10 mouse cellular contexts compared by ENCODE assay signal in genomic region chr6:24348481-24349062, GRCm38 (mm10).
DNase-seq lines count a peak whose midpoint lies in the region; ATAC-seq lines count a peak whose summit lies in the region.
"Had no signal": no experiment of that assay in that cellular context is flagged by ENCODE, and none has a peak within 500 bp of the region (broad histone marks: within the 10 kb centered on the region; RNA-seq: fewer than 3 reads in every experiment).

No protein-coding gene starts in this region.

- no peak for ATAC-seq in kidney, embryonic 14.5 days (ENCODE audit: low FRiP score, low TSS enrichment)
- ATAC-seq in activated CD4-positive, CD25-positive, alpha-beta regulatory T cell, adult 4 months = peak; percentile 25
- no peak for ATAC-seq in embryonic facial prominence, embryonic 13.5 days (ENCODE audit: insufficient number of reproducible peaks, insufficient read depth, low FRiP score, low TSS enrichment, low read depth)
- peak; percentile 61; the same call in 1 of the 2 replicates for ATAC-seq in midbrain, embryonic 11.5 days (ENCODE audit: low FRiP score)
- ATAC-seq: forebrain, embryonic 14.5 days had no signal

- no peaks in the 10 kb centered on the region for H3K9me3 ChIP-seq in kidney, embryonic 14.5 days (ENCODE audit: control insufficient read depth, low read length)
- H3K9me3 ChIP-seq in embryonic facial prominence, embryonic 13.5 days = no peaks in the 10 kb centered on the region
- no peaks in the 10 kb centered on the region for H3K9me3 ChIP-seq in midbrain, embryonic 11.5 days (ENCODE audit: control insufficient read depth, low read length)

- no peaks in the 10 kb centered on the region for H3K27me3 ChIP-seq in kidney, embryonic 14.5 days (ENCODE audit: control insufficient read depth, insufficient read depth, low read length)
- no peaks in the 10 kb centered on the region for H3K27me3 ChIP-seq in embryonic facial prominence, embryonic 13.5 days
- H3K27me3 ChIP-seq in midbrain, embryonic 11.5 days (ENCODE audit: control insufficient read depth, insufficient read depth, low read length) = no peaks in the 10 kb centered on the region

- peak overlapping the region; percentile 34 for H3K27ac ChIP-seq in kidney, embryonic 14.5 days (ENCODE audit: low read depth, low read length)
- no peak overlapping the region for H3K27ac ChIP-seq in embryonic facial prominence, embryonic 13.5 days
- no peak overlapping the region for H3K27ac ChIP-seq in midbrain, embryonic 11.5 days (ENCODE audit: low read depth, low read length)
- H3K27ac ChIP-seq: layer of hippocampus, adult 2 months; liver, embryonic 14.5 days had no signal

- DNase-seq in kidney, adult 9 months = no peak
- no peak for DNase-seq in midbrain, embryonic 11.5 days (ENCODE audit: low spot score, missing footprints)
- DNase-seq in layer of hippocampus, postnatal 25 days (ENCODE audit: extremely low spot score in 1 of 2, low spot score in 1 of 2) = no peak
- no peak for DNase-seq in c-Kit-positive CD71-positive TER-119-positive erythroid progenitor cells, embryonic 14.5 days (ENCODE audit: low spot score)

- 36% methylated on average over 8 of the region's 8 CpGs for WGBS in kidney, embryonic 14.5 days
- 69% methylated on average over 8 of the region's 8 CpGs for WGBS in embryonic facial prominence, embryonic 13.5 days
- WGBS in midbrain, embryonic 11.5 days = 67% methylated on average over 8 of the region's 8 CpGs

- H3K4me3 ChIP-seq in kidney, embryonic 14.5 days (ENCODE audit: low read length) = no peak overlapping the region
- no peak overlapping the region for H3K4me3 ChIP-seq in embryonic facial prominence, embryonic 13.5 days
- H3K4me3 ChIP-seq in midbrain, embryonic 11.5 days (ENCODE audit: low read depth, low read length) = no peak overlapping the region
- H3K4me3 ChIP-seq: layer of hippocampus, adult 2 months had no signal

- no peak overlapping the region for H3K9ac ChIP-seq in kidney, embryonic 14.5 days (ENCODE audit: low read depth, low read length)
- H3K9ac ChIP-seq in embryonic facial prominence, embryonic 13.5 days = no peak overlapping the region
- no peak overlapping the region for H3K9ac ChIP-seq in midbrain, embryonic 11.5 days (ENCODE audit: low read length)
- H3K9ac ChIP-seq: liver, embryonic 14.5 days had no signal

- H3K4me2 ChIP-seq in kidney, embryonic 14.5 days (replicated peaks; ENCODE audit: low read depth, low read length) = peak overlapping the region; percentile 21
- H3K4me2 ChIP-seq in embryonic facial prominence, embryonic 13.5 days = peak overlapping the region; percentile 30; the same call in 1 of the 2 replicates
- H3K4me2 ChIP-seq in midbrain, embryonic 11.5 days = no peak overlapping the region

- no peaks in the 10 kb centered on the region for H3K36me3 ChIP-seq in kidney, embryonic 14.5 days (ENCODE audit: control insufficient read depth, insufficient read depth, low read length)
- no peaks in the 10 kb centered on the region for H3K36me3 ChIP-seq in embryonic facial prominence, embryonic 13.5 days
- H3K36me3 ChIP-seq in midbrain, embryonic 11.5 days (ENCODE audit: control insufficient read depth, insufficient read depth, low read length) = no peaks in the 10 kb centered on the region

- H3K4me1 ChIP-seq in kidney, embryonic 14.5 days (ENCODE audit: control insufficient read depth, insufficient read depth, low read length) = peaks cover 5% of the 10 kb centered on the region; the same call in 1 of the 2 replicates
- H3K4me1 ChIP-seq in embryonic facial prominence, embryonic 13.5 days = no peaks in the 10 kb centered on the region
- peaks cover 2% of the 10 kb centered on the region; the same call in 1 of the 2 replicates for H3K4me1 ChIP-seq in midbrain, embryonic 11.5 days (ENCODE audit: control insufficient read depth, insufficient read depth, low read length)

Comparison
In these comparisons a context has a peak if more than half of its experiments do, and no peak if none do; other contexts are left out.
1. ATAC-seq: peak in activated CD4-positive, CD25-positive, alpha-beta regulatory T cell, adult 4 months (single experiment) and midbrain, embryonic 11.5 days (single experiment); none in kidney, embryonic 14.5 days (single experiment) and embryonic facial prominence, embryonic 13.5 days (single experiment).